Mouse (Mus musculus): ENCODE results near the gene Misp. TPM values are rescaled to one million over a fixed set of nuclear protein-coding genes. Genes with fewer than 3 reads are reported as not detected.

Gene Misp
- total and polyA plus RNA-seq, 3 experiments = not detected

DNA sequence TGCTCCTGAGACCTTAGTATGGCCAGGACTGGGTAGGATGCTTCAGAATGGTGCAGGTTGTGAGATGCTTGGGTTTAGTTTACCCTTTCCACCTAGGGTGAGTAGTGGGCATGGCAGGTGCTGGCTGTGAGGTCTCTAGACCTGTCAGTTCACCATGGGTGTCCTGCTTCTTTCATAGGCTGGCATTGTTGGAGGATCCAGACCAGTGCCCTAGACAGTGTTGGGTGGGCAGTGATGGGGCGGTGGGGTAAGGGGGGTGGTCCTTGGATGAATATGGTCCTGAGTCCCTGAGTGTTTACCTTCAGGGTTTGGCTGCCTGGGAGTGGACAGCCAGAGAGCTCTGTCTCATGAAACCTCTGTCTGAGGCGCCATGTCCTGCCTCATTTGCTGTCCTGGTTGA lies 37.1 kb downstream of the Misp start:
- peak overlapping the region in 1 of 3 experiments; percentile 100 for H3K4me3 ChIP-seq (replicated peaks in 1 of 3; ENCODE audit: low read depth in 2 of 3, low read length in 2 of 3, poor library complexity in 1 of 3)

DNA sequence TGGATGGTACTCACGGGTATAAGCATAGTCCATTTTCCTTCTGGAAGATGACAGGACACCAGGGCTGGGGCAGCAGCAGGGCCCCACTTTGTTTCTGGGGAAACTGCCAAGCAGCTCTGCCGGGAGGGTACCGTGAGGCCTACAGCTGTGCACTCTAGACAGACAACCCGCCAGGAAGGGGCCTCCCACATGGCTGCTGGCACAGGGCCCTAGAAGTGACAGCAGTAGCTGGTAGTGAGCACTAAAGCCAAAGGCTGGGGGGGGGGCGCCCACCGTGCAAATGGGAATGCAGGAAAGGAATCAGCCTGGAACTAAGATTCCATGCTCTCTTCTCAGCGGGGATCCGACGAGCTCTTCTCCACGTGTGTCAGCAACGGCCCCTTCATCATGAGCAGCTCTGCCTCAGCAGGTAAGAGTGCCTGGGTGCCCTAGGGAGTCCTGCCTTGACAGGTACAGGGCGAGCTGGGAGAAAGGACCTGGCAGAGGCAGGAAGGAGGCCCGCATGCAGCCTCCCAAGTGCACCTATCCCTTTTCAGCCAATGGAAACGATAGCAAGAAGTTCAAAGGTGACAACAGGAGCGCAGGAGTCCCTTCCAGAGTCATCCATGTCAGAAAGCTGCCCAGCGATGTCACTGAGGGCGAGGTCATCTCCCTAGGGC lies 37.8 kb downstream of the Misp start:
- Histone ChIP-seq H3K27ac (ENCODE audit: insufficient read depth, low read depth) (no peak overlapping the region), H3K4me2 (ENCODE audit: insufficient read depth, low read depth, poor library complexity, severe bottlenecking) (no peak overlapping the region), H3K4me3 (replicated peaks in 1 of 3; ENCODE audit: low read depth in 2 of 3, low read length in 2 of 3, poor library complexity in 1 of 3) (no peak overlapping the region), H3K9me3 (replicated peaks; ENCODE audit: low read length) (no peaks in the 10 kb centered on the region), H3K27me3 (replicated peaks) (no peaks in the 10 kb centered on the region), H3K79me2 (replicated peaks; ENCODE audit: control insufficient read depth, extremely low read depth, insufficient read depth, poor library complexity, severe bottlenecking) (peaks cover 61% of the 10 kb centered on the region), H3K4me1 (ENCODE audit: control insufficient read depth in 1 of 2, insufficient read depth in 2 of 2) (peaks cover 11 to 26% of the 10 kb centered on the region in 2 experiments), H3K36me3 (replicated peaks in 1 of 2; ENCODE audit: control insufficient read depth in 1 of 2, insufficient read depth in 1 of 2, low read length in 1 of 2) (peaks cover 73 to 75% of the 10 kb centered on the region in 2 experiments), H3K9ac (ENCODE audit: insufficient read depth, low read depth) (no peak overlapping the region)
- in situ Hi-C loops (cut with MboI; ENCODE audit: low pct_ligation_motif_present, low pct_unique_long_range_greater_than_20kb, low sequenced_read_pairs) (no loop called here), dilution Hi-C loops (cut with MboI; ENCODE audit: extremely low pct_ligation_motif_present, extremely low pct_unique_long_range_greater_than_20kb, low sequenced_read_pairs) (no loop called here)
- TF ChIP-seq MXI1 (IDR thresholded peaks at IDR 0.05; ENCODE audit: low read depth, low read length) (no peak), JUND (conservative IDR thresholded peaks at IDR 0.05; ENCODE audit: low read depth, low read length) (no peak), POLR2AphosphoS2 (IDR thresholded peaks at IDR 0.05; ENCODE audit: low read depth, low read length) (no peak), MAX (IDR thresholded peaks at IDR 0.05; ENCODE audit: low read length) (no peak), RAD21 (IDR thresholded peaks at IDR 0.05; ENCODE audit: low read depth, low read length) (no peak), USF1 (IDR thresholded peaks at IDR 0.05; ENCODE audit: low read depth, low read length) (no peak), POLR2A (IDR thresholded peaks at IDR 0.05; ENCODE audit: low read depth, low read length) (no peak), ZC3H11A (IDR thresholded peaks at IDR 0.05; ENCODE audit: low read depth, low read length) (no peak), IRF4 (IDR thresholded peaks at IDR 0.05; ENCODE audit: low read depth, low read length) (no peak), USF2 (conservative IDR thresholded peaks at IDR 0.05; ENCODE audit: low read depth, low read length) (no peak)
- no peak for DNase-seq (ENCODE audit: extremely low read depth)

More for the DNA sequence above, 37.1 kb downstream of the Misp start:
- Histone ChIP-seq H3K79me2 (replicated peaks; ENCODE audit: control insufficient read depth, extremely low read depth, insufficient read depth, poor library complexity, severe bottlenecking) (peaks cover 61% of the 10 kb centered on the region), H3K4me2 (ENCODE audit: insufficient read depth, low read depth, poor library complexity, severe bottlenecking) (peak overlapping the region; percentile 53; the same call in 1 of the 2 replicates), H3K4me1 (ENCODE audit: control insufficient read depth in 1 of 2, insufficient read depth in 2 of 2) (peaks cover 11 to 26% of the 10 kb centered on the region in 2 experiments), H3K9me3 (replicated peaks; ENCODE audit: low read length) (no peaks in the 10 kb centered on the region), H3K27me3 (replicated peaks) (no peaks in the 10 kb centered on the region), H3K27ac (ENCODE audit: insufficient read depth, low read depth) (no peak overlapping the region), H3K36me3 (replicated peaks in 1 of 2; ENCODE audit: control insufficient read depth in 1 of 2, insufficient read depth in 1 of 2, low read length in 1 of 2) (peaks cover 67 to 71% of the 10 kb centered on the region in 2 experiments), H3K9ac (ENCODE audit: insufficient read depth, low read depth) (no peak overlapping the region)
- in situ Hi-C loops (cut with MboI; ENCODE audit: low pct_ligation_motif_present, low pct_unique_long_range_greater_than_20kb, low sequenced_read_pairs) = no loop called here
- dilution Hi-C loops (cut with MboI; ENCODE audit: extremely low pct_ligation_motif_present, extremely low pct_unique_long_range_greater_than_20kb, low sequenced_read_pairs) = no loop called here
- DNase-seq (ENCODE audit: extremely low read depth) = no peak
- TF ChIP-seq SMC3 (IDR thresholded peaks at IDR 0.05; ENCODE audit: low read depth, low read length) (no peak), RAD21 (IDR thresholded peaks at IDR 0.05; ENCODE audit: low read depth, low read length) (no peak), ZNF384 (IDR thresholded peaks at IDR 0.05; ENCODE audit: low read depth, low read length) (no peak), TBP (conservative IDR thresholded peaks at IDR 0.05; ENCODE audit: low read depth, low read length) (no peak), MEF2A (IDR thresholded peaks at IDR 0.05; ENCODE audit: borderline replicate concordance, low read depth, low read length) (no peak), CHD2 (IDR thresholded peaks at IDR 0.05; ENCODE audit: low read length) (no peak)

Measured in CH12.LX (cell line).